Mouse (Mus musculus) lung, embryonic 14.5 days (tissue): Measurements from ENCODE around the gene Ltbp2. TPM values are rescaled to one million over a fixed set of nuclear protein-coding genes. Genes with fewer than 3 reads are reported as not detected.

Experiments used
- ATAC-seq: fragments of 200-750 bp; cut with Nextera tagmentation; 2 replicates; pipeline ENCODE4 v1.8.0; 2017; ENCODE audit warnings: mild to moderate bottlenecking, moderate TSS enrichment, moderate library complexity; ENCODE audit not compliant: insufficient read depth
- DNase-seq: peaks from one replicate; pipeline ENCODE4 v3.0.0-alpha.2; 2015
- H3K27ac ChIP-seq: fragments of 300-500 bp; sonication (generic); 2 replicates; pipeline ENCODE4 v1.5.1; 2014; ENCODE audit warnings: low read depth, mild to moderate bottlenecking, moderate library complexity
- H3K27me3 ChIP-seq: fragments of 300-500 bp; sonication (generic); 2 replicates; pipeline ENCODE4 v1.6.1; 2014; ENCODE audit warnings: low read length, control low read depth; ENCODE audit not compliant: insufficient read depth
- H3K36me3 ChIP-seq: fragments of 300-500 bp; sonication (generic); 2 replicates; pipeline ENCODE4 v1.6.1; 2014; ENCODE audit warnings: control low read depth; ENCODE audit not compliant: insufficient read depth
- H3K4me1 ChIP-seq: fragments of 300-500 bp; sonication (generic); 2 replicates; pipeline ENCODE4 v1.6.1; 2014; ENCODE audit warnings: antibody characterized with exemption, control low read depth; ENCODE audit not compliant: insufficient read depth
- H3K4me2 ChIP-seq: fragments of 300-500 bp; sonication (generic); 2 replicates; pipeline ENCODE4 v1.6.1; 2014; ENCODE audit warnings: mild to moderate bottlenecking
- H3K4me3 ChIP-seq: fragments of 300-500 bp; sonication (generic); 2 replicates; pipeline ENCODE4 v1.5.1; 2014; ENCODE audit warnings: low read depth, low read length
- H3K9ac ChIP-seq: fragments of 300-500 bp; sonication (generic); 2 replicates; pipeline ENCODE4 v1.6.1; 2014
- H3K9me3 ChIP-seq: fragments of 300-500 bp; sonication (generic); 2 replicates; pipeline ENCODE4 v1.6.1; 2016; ENCODE audit warnings: low read depth, low read length, control low read depth
- CTCF ChIP-seq: IDR thresholded peaks from 2 replicates; pipeline ENCODE4 v1.5.1; 2016; ENCODE audit warnings: antibody characterized with exemption, low read depth
- WGBS: fragments of 180-500 bp; shearing (Covaris S2); extraction: QIAGEN DNeasy Blood & Tissue Kit; methylation state at CpG from one replicate; pipeline ENCODE4 v1.1.7; 2014; 5-methylcytosine and 5-hydroxymethylcytosine counted together
- polyA plus RNA-seq: library from polyadenylated mRNA; unstranded; fragments of >200 nt; fragmentation: Nextera tagmentation; extraction: Ambion mirVana; gene quantifications from 2 replicates; pipeline ENCODE4 v1.2.1, GENCODE M21; 2014

The Ltbp2 gene
- polyA plus RNA-seq, 1 experiment from 2014 or later: 6.8 TPM

DNA sequence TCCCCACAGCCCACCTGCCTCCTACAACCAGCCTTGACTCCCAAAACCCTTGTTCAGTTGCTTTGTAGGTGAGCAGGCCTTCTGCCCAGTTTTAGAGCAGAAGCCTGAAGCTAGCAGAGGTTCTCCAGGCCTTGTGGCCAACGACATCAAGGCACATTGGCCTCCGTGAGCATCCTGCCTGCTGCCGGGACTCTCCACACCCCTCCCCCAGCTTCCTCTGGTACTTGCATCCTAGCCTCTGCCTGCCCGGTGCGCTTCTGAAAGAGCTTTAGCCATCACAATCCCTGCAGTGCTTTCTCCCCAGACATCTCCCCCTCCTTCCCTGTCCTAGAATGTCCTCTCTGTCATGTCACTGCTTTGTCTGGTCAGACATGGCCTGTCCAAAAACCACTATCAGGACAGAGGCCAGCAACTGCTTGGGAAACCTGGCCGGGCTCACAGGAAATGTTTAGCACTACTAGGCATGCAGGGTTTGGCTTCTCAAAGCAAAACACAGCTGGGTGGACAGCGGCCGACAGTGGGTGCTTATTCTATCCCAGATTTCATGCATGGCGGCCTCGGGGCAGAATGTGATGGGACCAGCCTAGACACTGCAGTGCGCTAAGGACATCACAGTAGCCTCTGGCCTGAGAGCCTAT, 24.8 kb downstream of the Ltbp2 start:
- peak; percentile 61 for DNase-seq
- no peak overlapping the region for H3K4me2 ChIP-seq
- H3K4me1 ChIP-seq: peaks cover 12% of the 10 kb centered on the region
- no peak; the same call in 1 of the 2 replicates for ATAC-seq
- H3K27me3 ChIP-seq: no peaks in the 10 kb centered on the region
- TF ChIP-seq CTCF: no peak
- no peak overlapping the region for H3K9ac ChIP-seq
- H3K4me3 ChIP-seq: no peak overlapping the region
- H3K27ac ChIP-seq: no peak overlapping the region
- H3K9me3 ChIP-seq: no peaks in the 10 kb centered on the region
- 39% methylated on average over 11 of the region's 11 CpGs for WGBS
- no peaks in the 10 kb centered on the region for H3K36me3 ChIP-seq

DNA sequence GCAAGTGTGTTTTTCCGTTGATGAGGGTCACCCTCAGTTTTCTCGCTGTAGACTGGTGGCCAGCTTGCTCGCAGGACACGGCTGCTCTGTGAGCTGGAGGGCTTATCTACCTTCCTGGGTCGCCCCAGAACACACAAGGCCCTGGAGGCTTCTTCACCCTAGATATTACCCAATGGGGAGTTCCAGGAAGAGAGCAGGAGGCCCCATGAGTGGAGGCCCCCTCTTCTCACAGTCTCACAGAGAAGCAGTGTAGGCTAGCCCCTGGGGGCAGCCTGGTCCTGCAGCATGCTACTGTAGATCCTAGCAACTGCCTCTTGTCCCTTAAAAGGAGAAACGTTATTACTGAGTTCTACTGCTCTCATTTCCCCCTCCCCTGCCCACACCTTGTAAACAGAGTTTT, 28.4 kb downstream of the Ltbp2 start:
- Histone ChIP-seq H3K4me2 (0 out of 2 replicates have a peak overlapping the region, but pooled peaks have one; percentile 10), H3K36me3 (no peaks in the 10 kb centered on the region), H3K9me3 (no peaks in the 10 kb centered on the region), H3K27ac (peak overlapping the region; percentile 54; the same call in 1 of the 2 replicates), H3K9ac (peak overlapping the region; percentile 31; the same call in 1 of the 2 replicates), H3K4me1 (peaks cover 12% of the 10 kb centered on the region), H3K27me3 (no peaks in the 10 kb centered on the region), H3K4me3 (no peak overlapping the region)
- WGBS: 26% methylated on average over 6 of the region's 6 CpGs
- peak; percentile 16; the same call in 1 of the 2 replicates for ATAC-seq
- TF ChIP-seq CTCF: no peak
- no peak for DNase-seq

DNA sequence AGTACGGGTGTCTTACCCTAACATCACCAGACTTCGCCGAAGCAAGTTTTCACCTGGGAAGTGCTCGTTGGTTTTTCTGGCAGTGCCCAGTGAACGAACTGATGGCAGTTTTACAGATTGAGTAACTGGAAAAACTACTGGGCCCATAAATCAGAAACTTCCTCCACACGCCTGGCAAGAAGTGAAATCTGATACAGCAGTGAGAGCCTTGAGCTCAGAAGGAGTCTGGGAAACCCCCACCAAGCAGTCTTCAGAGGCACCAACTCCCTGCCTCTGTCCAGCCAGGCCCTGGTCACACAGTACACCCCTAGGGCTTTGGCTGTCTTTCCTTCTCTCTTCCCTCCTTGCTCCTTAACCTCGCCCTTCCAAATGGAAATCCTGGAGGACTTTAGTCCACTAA, 28.9 kb downstream of the Ltbp2 start:
- peak; percentile 74 for DNase-seq
- Histone ChIP-seq H3K4me1 (peaks cover 12% of the 10 kb centered on the region), H3K4me3 (no peak overlapping the region), H3K9me3 (no peaks in the 10 kb centered on the region), H3K36me3 (no peaks in the 10 kb centered on the region), H3K27ac (peak overlapping the region; percentile 54; the same call in 1 of the 2 replicates), H3K4me2 (0 out of 2 replicates have a peak overlapping the region, but pooled peaks have one; percentile 10), H3K27me3 (no peaks in the 10 kb centered on the region), H3K9ac (peak overlapping the region; percentile 31; the same call in 1 of the 2 replicates)
- TF ChIP-seq CTCF: no peak
- 17% methylated on average over 7 of the region's 7 CpGs for WGBS
- ATAC-seq: peak; percentile 84

DNA sequence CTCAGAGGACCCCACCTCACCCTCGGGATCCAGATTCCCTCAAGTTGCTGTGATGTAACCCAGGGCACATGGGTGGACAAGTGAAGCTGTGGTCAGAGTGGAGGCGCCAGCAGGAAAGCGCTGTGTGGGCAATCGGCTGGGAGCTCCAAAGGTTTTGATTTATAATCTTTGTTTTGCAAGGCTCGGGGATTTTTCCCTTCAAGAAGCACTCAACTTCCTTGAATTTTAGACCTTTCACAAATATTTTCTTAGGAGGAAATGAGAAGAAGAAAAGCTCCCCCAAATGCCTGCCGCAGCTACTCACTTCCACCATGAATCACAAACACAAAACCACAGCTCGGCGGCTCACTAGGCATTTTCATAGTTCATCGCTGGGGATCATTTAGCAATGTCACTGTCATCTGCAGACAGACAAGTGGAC, 29.7 kb downstream of the Ltbp2 start:
- H3K9me3 ChIP-seq: no peaks in the 10 kb centered on the region
- no peak for TF ChIP-seq CTCF
- WGBS: 35% methylated on average over 9 of the region's 9 CpGs
- H3K4me2 ChIP-seq: no peak overlapping the region
- no peak overlapping the region for H3K9ac ChIP-seq
- H3K4me3 ChIP-seq: no peak overlapping the region
- peaks cover 8% of the 10 kb centered on the region for H3K4me1 ChIP-seq
- no peak for ATAC-seq
- no peaks in the 10 kb centered on the region for H3K27me3 ChIP-seq
- H3K27ac ChIP-seq: no peak overlapping the region
- peak; percentile 25 for DNase-seq
- no peaks in the 10 kb centered on the region for H3K36me3 ChIP-seq

DNA sequence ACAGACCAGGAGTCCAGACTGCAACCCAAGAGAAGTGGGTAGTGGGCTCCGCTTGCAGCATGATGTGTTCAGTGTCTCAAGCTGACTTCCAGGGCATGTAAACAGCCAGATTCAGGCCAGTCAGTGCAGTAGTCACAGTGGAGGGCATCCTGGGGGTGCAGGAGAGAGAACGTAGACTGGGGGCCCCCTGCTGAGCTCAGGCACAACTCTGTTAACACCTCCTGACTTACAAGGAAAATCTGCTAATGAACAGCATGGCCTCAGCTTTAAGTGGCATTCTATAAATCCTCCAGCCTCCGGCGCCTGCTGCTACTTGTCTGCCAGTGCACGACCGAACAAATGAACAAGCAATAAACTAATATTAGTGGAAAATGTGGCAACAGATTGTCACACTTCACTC, 33.6 kb downstream of the Ltbp2 start:
- H3K4me2 ChIP-seq: no peak overlapping the region
- H3K4me3 ChIP-seq: no peak overlapping the region
- no peaks in the 10 kb centered on the region for H3K36me3 ChIP-seq
- no peak overlapping the region for H3K9ac ChIP-seq
- no peak overlapping the region for H3K27ac ChIP-seq
- DNase-seq: no peak
- 65% methylated on average over 6 of the region's 6 CpGs for WGBS
- H3K27me3 ChIP-seq: no peaks in the 10 kb centered on the region
- no peaks in the 10 kb centered on the region for H3K9me3 ChIP-seq
- H3K4me1 ChIP-seq: peaks cover 2% of the 10 kb centered on the region
- TF ChIP-seq CTCF: no peak
- ATAC-seq: no peak

DNA sequence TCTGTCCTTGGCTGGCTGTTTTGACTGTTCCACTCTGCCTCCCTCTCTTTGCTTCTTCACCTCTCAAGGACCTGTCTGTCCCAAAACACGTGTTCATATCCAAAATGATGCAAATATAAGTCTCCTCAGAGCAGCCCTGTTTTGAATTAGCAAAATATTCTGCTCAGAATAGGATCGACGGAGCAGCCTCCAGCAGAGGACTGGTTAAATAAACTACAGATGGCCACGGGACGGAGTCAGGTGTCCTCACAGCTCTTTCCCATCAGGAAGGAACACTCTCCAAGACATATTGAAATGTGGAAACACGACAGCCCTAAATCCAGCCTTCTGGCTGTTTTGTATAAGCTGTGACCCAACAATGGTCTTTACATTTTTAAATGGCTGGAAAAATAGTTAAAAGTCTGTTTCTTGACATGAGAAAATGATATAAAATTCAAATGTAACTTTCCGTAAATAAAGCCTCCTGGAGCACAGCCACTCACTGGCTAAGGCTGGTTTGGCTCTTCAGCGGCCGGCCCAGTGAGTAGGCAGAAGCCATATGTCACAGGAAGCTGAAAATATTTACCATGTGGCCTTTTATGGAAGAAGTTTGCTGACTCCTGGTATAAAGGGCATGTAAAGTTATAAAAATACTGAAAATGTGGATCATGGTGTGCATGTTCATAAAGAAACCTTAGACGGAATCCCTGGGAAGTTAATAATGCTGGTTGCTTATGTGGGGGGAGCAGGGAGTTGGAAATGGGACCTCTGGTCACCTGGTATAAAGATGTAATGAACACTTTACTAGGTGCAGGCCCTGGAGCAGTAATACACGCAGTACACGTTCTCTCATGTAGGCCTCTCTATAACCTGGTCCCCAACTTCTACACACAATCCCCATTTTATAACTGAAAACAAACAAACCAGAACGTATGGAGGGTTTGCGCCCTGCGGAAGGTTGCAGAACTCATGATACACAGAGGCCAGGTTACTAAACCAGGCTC, 34.9 kb downstream of the Ltbp2 start:
- Histone ChIP-seq H3K4me3 (no peak overlapping the region), H3K9me3 (no peaks in the 10 kb centered on the region), H3K27ac (0 out of 2 replicates have a peak overlapping the region, but pooled peaks have one; percentile 7), H3K27me3 (no peaks in the 10 kb centered on the region), H3K36me3 (no peaks in the 10 kb centered on the region), H3K9ac (no peak overlapping the region), H3K4me2 (no peak overlapping the region), H3K4me1 (no peaks in the 10 kb centered on the region)
- no peak; the same call in 1 of the 2 replicates for ATAC-seq
- DNase-seq: peak; percentile 54
- TF ChIP-seq CTCF: no peak
- 59% methylated on average over 15 of the region's 15 CpGs for WGBS

DNA sequence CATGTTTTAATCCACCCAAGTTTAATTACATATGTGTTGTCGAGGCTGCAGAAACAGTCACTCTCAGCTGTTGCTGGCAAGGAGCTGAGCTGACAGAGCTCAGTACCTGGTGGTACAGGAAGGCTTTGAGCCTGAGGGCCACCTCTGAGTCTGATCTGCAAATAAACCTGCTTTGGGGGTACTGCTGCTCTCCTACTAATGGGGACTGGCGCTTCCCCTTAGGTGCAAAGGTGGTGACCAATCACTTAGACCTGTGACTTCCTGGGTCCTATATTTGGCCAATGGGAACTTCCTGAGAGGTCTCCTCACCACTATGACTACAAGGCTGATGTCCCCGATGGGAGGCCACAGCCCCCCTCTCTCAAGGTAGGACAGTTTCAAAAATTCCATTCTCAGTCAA, 35.6 kb downstream of the Ltbp2 start:
- H3K4me2 ChIP-seq: no peak overlapping the region
- H3K4me1 ChIP-seq: no peaks in the 10 kb centered on the region
- whole genome bisulfite sequencing: 69% methylated on average over 3 of the region's 3 CpGs
- ATAC-seq: no peak
- no peaks in the 10 kb centered on the region for H3K27me3 ChIP-seq
- H3K4me3 ChIP-seq: no peak overlapping the region
- H3K9ac ChIP-seq: no peak overlapping the region
- no peak overlapping the region for H3K27ac ChIP-seq
- no peak for TF ChIP-seq CTCF
- H3K9me3 ChIP-seq: no peaks in the 10 kb centered on the region
- no peak for DNase-seq
- no peaks in the 10 kb centered on the region for H3K36me3 ChIP-seq
